Mouse (Mus musculus) stomach, postnatal 0 days (tissue): ENCODE measurements at regions not wholly inside any gene's neighbourhood (a gene's known extent, or its start where the extent isn't known, plus 50 kb on each side); places are given as distances from the start of the nearest gene placed in this dataset.

Source experiments
- ATAC-seq: fragments of 200-750 bp; cut with Nextera tagmentation; 2 replicates; pipeline ENCODE4 v1.8.0; 2017; ENCODE audit not compliant: low FRiP score, low TSS enrichment
- DNase-seq: peaks from one replicate; pipeline ENCODE4 v3.0.0-alpha.2; 2016; ENCODE audit warnings: low spot score
- H3K27ac ChIP-seq: fragments of 300-500 bp; sonication (generic); replicated peaks from 2 replicates; pipeline ENCODE4 v1.5.1; 2014; ENCODE audit warnings: mild to moderate bottlenecking, control low read depth
- H3K27me3 ChIP-seq: fragments of 300-500 bp; sonication (generic); 2 replicates; pipeline ENCODE4 v1.6.1; 2014; ENCODE audit warnings: low read length; ENCODE audit not compliant: control insufficient read depth, insufficient read depth
- H3K36me3 ChIP-seq: fragments of 300-500 bp; sonication (generic); 2 replicates; pipeline ENCODE4 v1.6.1; 2014; ENCODE audit warnings: low read length, mixed read lengths; ENCODE audit not compliant: control insufficient read depth, insufficient read depth
- H3K4me1 ChIP-seq: fragments of 300-500 bp; sonication (generic); replicated peaks from 2 replicates; pipeline ENCODE4 v1.6.1; 2014; ENCODE audit warnings: antibody characterized with exemption; ENCODE audit not compliant: control insufficient read depth, insufficient read depth
- H3K4me2 ChIP-seq: fragments of 300-500 bp; sonication (generic); replicated peaks from 2 replicates; pipeline ENCODE4 v1.6.1; 2014; ENCODE audit warnings: low read depth, mild to moderate bottlenecking, control low read depth, moderate library complexity
- H3K4me3 ChIP-seq: fragments of 300-500 bp; sonication (generic); 2 replicates; pipeline ENCODE4 v1.5.1; 2014; ENCODE audit warnings: low read depth, low read length, control low read depth
- H3K9ac ChIP-seq: fragments of 300-500 bp; sonication (generic); 2 replicates; pipeline ENCODE4 v1.6.1; 2014; ENCODE audit warnings: mild to moderate bottlenecking, low read length, control low read depth, mixed read lengths
- H3K9me3 ChIP-seq: fragments of 300-500 bp; sonication (generic); 2 replicates; pipeline ENCODE4 v1.6.1; 2016; ENCODE audit warnings: low read length; ENCODE audit not compliant: control insufficient read depth
- CTCF ChIP-seq: IDR thresholded peaks from 2 replicates; pipeline ENCODE4 v1.5.1; 2016; ENCODE audit warnings: antibody characterized with exemption, low read depth, mild to moderate bottlenecking, moderate library complexity
- EP300 ChIP-seq: optimal IDR thresholded peaks from 2 replicates; pipeline ENCODE3; 2016; ENCODE audit warnings: antibody characterized with exemption
- WGBS: fragments of 180-500 bp; shearing (Covaris S2); extraction: QIAGEN DNeasy Blood & Tissue Kit; methylation state at CpG from one replicate; pipeline ENCODE4 v1.1.7; 2014; 5-methylcytosine and 5-hydroxymethylcytosine counted together

DNA sequence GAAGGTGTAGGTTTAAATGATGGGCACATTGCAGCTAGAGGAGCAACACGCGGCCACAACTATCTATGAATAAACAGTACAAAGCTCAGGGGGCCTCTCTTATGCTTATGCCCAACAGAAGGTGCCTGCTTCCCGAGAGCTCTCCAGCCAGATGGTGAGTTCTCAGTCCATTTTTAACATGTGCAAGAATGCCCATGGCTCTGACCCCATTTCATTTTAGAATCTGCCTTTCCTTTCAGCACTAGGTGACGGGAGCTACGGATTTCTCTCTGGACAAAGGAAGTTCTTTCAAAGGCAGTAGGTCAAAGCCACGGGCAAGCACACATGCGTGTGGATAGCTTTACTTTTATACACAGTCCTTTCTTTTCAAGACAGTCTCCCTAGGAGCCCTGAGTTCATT is 64.3 kb upstream of the Cnot2 start:
- Histone ChIP-seq H3K27me3 (no peaks in the 10 kb centered on the region), H3K4me2 (no peak overlapping the region), H3K27ac (no peak overlapping the region), H3K36me3 (no peaks in the 10 kb centered on the region), H3K4me1 (no peaks in the 10 kb centered on the region), H3K9me3 (no peaks in the 10 kb centered on the region), H3K9ac (no peak overlapping the region), H3K4me3 (no peak overlapping the region)
- 70% methylated on average over 7 of the region's 7 CpGs for whole genome bisulfite sequencing
- no peak for ATAC-seq
- TF ChIP-seq EP300: no peak
- no peak for TF ChIP-seq CTCF
- no peak for DNase-seq

DNA sequence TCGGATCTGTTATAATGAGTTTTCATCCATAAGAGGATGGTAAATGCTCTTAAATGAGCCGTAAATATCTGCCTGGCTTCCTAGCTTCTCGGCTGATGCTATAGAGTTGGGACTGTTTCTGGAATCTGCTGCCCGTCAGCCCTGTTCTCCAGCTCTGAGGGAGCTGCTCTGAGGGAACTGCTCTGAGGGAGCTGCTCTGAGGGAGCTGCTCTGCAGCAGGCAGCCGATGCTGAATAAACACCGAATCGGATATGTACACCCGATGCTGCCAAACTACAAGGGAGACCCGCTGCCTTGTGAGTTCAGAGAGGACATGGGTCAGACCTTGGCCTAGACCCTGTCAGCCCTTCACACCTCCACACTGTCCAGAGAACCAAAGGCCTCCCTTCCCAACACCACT is 63.8 kb upstream of the Cnot2 start:
- no peak overlapping the region for H3K9ac ChIP-seq
- no peaks in the 10 kb centered on the region for H3K36me3 ChIP-seq
- H3K4me3 ChIP-seq: no peak overlapping the region
- ATAC-seq (no peak), DNase-seq (no peak)
- no peak overlapping the region for H3K4me2 ChIP-seq
- WGBS: 68% methylated on average over 9 of the region's 9 CpGs
- no peak for TF ChIP-seq CTCF
- TF ChIP-seq EP300: no peak
- no peak overlapping the region for H3K27ac ChIP-seq
- no peaks in the 10 kb centered on the region for H3K4me1 ChIP-seq
- no peaks in the 10 kb centered on the region for H3K9me3 ChIP-seq
- H3K27me3 ChIP-seq: no peaks in the 10 kb centered on the region
